Mouse (Mus musculus) G1E (cell line): Measurements from ENCODE around the gene Coa7. TPM values are rescaled to one million over a fixed set of nuclear protein-coding genes. Genes with fewer than 3 reads are reported as not detected.
"Not testable (repeated sequence)": the region's sequence is repeated elsewhere in the genome, so short reads cannot be mapped to it uniquely, and the experiment has no call there.

ENCODE experiments used
- ATAC-seq: 2 replicates; pipeline ENCODE4 v1.8.0; 2016; ENCODE audit warnings: mild to moderate bottlenecking; ENCODE audit not compliant: insufficient number of reproducible peaks, poor library complexity, low FRiP score, severe bottlenecking; ENCODE audit errors: extremely low read depth
- DNase-seq: peaks from one replicate; pipeline ENCODE4 v3.0.0; 2012; ENCODE audit warnings: low spot score
- H3K27me3 ChIP-seq: 2 replicates; pipeline ENCODE4 v1.6.1; 2012; ENCODE audit warnings: mild to moderate bottlenecking, low read length, inconsistent platforms; ENCODE audit not compliant: insufficient read depth
- H3K36me3 ChIP-seq: replicated peaks from 2 replicates; pipeline ENCODE3; 2012; ENCODE audit warnings: mild to moderate bottlenecking, inconsistent platforms
- H3K4me1 ChIP-seq: 2 replicates; pipeline ENCODE4 v1.6.1; 2012; ENCODE audit warnings: low read depth, low read length, inconsistent platforms, mixed read lengths; ENCODE audit not compliant: insufficient read depth
- H3K4me3 ChIP-seq: 2 replicates; pipeline ENCODE4 v1.5.1; 2012; ENCODE audit warnings: low read depth, mild to moderate bottlenecking, inconsistent platforms, low read length, moderate library complexity, mixed read lengths
- H3K9me3 ChIP-seq: replicated peaks from 2 replicates; pipeline ENCODE4 v1.6.1; 2012; ENCODE audit warnings: inconsistent platforms
- CTCF ChIP-seq: IDR thresholded peaks from 2 replicates; pipeline ENCODE4 v1.5.1; 2012; ENCODE audit warnings: low read depth, low read length, inconsistent platforms, mixed read lengths
- GATA1 ChIP-seq: IDR thresholded peaks from 2 replicates; pipeline ENCODE4 v1.6.1; 2012; ENCODE audit warnings: borderline replicate concordance, low read length, inconsistent platforms, mixed read lengths
- GATA2 ChIP-seq: IDR thresholded peaks from 2 replicates; pipeline ENCODE4 v1.6.1; 2012; ENCODE audit warnings: low read depth, low read length, inconsistent platforms, borderline replicate concordance
- POLR2AphosphoS5 ChIP-seq: IDR thresholded peaks from 2 replicates; pipeline ENCODE4 v1.6.1; 2012; ENCODE audit warnings: low read depth, low read length, inconsistent platforms; ENCODE audit not compliant: insufficient replicate concordance
- TAL1 ChIP-seq: conservative IDR thresholded peaks from 2 replicates; pipeline ENCODE4 v1.6.1; 2012; ENCODE audit warnings: low read depth, low read length, inconsistent platforms, mixed read lengths
- polyA plus RNA-seq: library from polyadenylated mRNA; stranded (reverse); fragments of >175 nt; gene quantifications from 2 replicates; pipeline ENCODE4 v1.2.3, GENCODE M21; 2012
- total RNA-seq, 2 experiments: library from RNA; stranded (forward) in 1 of 2; stranded (reverse) in 1 of 2; fragments of 200-1000 nt in 1 of 2; fragments of >200 nt in 1 of 2; fragmentation: Nextera tagmentation in 1 of 2; gene quantifications; 2 replicates each; pipeline ENCODE4 v1.2.3; 2014 to 2017

Coa7 gene
- total and polyA plus RNA-seq, 3 experiments = 4.2 to 11.1 (median 4.2) TPM

DNA sequence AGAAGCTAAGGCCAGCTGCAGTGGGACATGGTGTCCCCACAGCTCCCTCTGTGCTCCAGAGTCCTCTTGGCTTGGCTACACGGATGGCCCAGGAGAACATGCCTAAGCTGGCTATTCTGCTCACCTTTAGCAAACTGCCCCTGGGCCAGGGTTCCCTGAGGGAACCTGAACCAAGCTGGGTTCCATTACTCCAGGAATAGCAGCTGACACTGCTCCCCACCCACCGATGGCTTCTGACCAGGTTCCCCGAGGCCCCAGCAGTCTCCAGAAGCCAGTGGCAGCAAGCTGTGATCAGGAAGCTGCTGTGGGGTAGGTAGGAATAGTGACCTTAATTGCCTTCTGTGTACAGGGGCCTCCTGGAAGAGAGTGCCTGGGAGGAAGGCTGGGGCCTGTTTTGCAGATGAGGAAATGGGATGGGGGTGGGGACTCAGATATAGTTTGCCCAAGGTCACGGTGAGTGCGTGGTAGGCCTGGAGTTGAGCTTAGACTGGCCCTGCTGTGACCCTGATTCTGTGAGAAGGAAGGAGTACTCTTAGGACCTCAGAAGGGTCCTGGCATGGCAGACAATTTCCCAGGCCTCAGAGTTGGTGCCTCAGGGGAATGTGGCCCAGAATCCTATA, 20.4 kb downstream of the Coa7 start:
- peaks cover 3% of the 10 kb centered on the region; the same call in 1 of the 2 replicates for H3K27me3 ChIP-seq
- DNase-seq (no peak), ATAC-seq (no peak)
- no peaks in the 10 kb centered on the region for H3K9me3 ChIP-seq
- no peaks in the 10 kb centered on the region for H3K36me3 ChIP-seq
- H3K4me1 ChIP-seq = peaks cover 43% of the 10 kb centered on the region
- H3K4me3 ChIP-seq = no peak overlapping the region; the same call in 1 of the 2 replicates
- TF ChIP-seq TAL1 (no peak), POLR2AphosphoS5 (no peak), GATA1 (no peak), GATA2 (no peak), CTCF (no peak)

DNA sequence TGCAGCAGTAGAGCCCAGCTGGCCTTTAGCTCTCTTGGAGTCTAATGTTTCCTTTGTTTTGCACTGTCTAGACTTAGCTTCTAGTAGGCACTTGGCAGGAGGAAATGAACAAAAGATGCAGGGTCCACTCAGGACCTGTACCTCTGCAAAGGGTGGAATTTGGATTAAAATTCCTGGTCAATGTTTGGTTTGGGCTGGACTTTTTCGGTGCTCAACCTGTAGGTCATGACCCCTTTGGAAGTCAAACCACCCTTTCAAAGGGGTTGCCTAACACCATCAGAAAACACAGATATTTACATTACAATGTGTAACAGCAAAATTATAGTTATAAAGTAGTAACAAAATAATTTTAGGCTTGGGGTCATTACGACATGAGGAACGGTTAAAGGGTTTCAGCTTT, 21.1 kb downstream of the Coa7 start:
- no peak for TF ChIP-seq GATA2
- ATAC-seq (no peak), DNase-seq (no peak)
- H3K27me3 ChIP-seq = peaks cover 3% of the 10 kb centered on the region; the same call in 1 of the 2 replicates
- no peak overlapping the region for H3K4me3 ChIP-seq
- H3K4me1 ChIP-seq = peaks cover 47% of the 10 kb centered on the region
- no peaks in the 10 kb centered on the region for H3K9me3 ChIP-seq
- no peaks in the 10 kb centered on the region for H3K36me3 ChIP-seq

DNA sequence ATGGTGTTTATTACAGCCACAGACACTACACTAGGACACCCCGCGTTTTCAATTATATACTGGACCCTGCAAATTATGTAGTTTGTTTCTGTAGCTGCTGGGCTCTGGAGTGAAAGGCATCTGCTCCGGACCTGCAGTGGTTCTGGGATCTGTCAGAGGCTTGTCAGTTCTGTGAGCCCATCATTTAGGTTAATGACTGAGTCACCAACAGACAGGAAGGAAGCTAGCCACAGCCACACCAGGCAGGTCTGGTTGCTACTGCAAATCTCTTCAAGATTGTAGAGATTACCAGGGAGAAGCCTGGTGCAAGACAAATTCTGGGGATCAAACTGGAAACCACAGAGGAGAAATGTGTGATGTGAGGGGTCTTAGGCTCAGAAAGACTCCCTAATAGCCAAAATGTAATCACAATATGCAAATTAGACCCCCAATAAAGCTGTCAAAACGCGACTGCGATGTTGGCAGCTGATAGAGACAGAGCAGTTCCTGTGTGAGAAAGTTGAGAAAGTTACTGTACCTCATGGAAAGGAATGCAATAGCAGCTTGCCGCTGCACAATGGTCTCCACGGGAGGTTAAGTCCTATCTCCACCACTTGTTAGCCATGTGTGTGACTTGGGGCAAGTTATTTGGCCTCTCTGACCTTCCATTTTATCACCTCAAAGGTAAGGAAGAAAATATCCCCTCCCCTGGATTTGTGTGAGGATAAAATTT, 22.1 kb downstream of the Coa7 start:
- Histone ChIP-seq H3K4me3 (no peak overlapping the region), H3K4me1 (peaks cover 47% of the 10 kb centered on the region), H3K27me3 (peaks cover 3% of the 10 kb centered on the region; the same call in 1 of the 2 replicates), H3K36me3 (no peaks in the 10 kb centered on the region), H3K9me3 (no peaks in the 10 kb centered on the region)
- no peak for ATAC-seq
- no peak for DNase-seq
- no peak for TF ChIP-seq TAL1
- TF ChIP-seq CTCF = no peak
- TF ChIP-seq POLR2AphosphoS5 = no peak
- TF ChIP-seq GATA1 = no peak
- TF ChIP-seq GATA2 = no peak

DNA sequence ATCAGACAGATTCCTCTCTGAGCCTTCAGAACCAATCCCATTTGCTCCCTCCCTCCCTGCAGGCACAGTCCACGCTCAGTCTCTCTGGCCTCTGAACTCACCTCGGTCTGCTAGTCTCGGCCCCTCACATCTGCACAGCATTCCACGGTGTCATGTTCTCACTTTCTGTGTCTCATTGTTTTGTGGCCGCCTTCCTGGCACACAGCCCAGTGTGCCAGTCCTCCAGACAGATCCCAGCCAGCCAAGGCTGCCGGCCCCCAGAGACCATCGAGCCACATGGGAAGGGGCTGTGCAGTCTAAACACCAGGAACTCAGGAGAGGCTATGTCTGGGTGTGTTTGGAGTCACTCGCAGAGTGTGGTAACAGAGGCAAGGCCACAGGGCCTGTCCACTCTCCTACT, 22.9 kb downstream of the Coa7 start:
- ATAC-seq (no peak), DNase-seq (no peak)
- Histone ChIP-seq H3K27me3 (peaks cover 4% of the 10 kb centered on the region), H3K36me3 (no peaks in the 10 kb centered on the region), H3K4me1 (peaks cover 47% of the 10 kb centered on the region), H3K4me3 (no peak overlapping the region), H3K9me3 (no peaks in the 10 kb centered on the region)
- TF ChIP-seq CTCF (no peak), GATA1 (no peak)

DNA sequence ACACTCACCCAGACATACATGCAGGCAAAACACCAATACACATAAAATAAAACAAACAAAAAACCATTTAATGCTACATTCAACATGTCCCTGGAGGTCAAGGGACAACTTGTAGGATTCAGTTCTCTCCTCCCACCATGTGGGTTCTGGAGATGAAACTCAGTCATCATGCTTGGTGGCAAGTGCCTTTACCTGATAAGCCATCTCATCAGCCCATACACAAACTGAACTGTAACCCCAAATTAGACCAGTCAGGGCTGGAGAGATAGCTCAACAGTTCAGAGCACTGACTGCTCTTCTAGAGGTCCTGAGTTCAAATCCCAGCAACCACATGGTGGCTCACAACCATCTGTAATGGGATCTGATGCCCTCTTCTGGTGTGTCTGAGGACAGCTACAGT, 25.7 kb downstream of the Coa7 start:
- DNase-seq = not testable (repeated sequence)
- peak; percentile 57; the same call in 1 of the 2 replicates for ATAC-seq

DNA sequence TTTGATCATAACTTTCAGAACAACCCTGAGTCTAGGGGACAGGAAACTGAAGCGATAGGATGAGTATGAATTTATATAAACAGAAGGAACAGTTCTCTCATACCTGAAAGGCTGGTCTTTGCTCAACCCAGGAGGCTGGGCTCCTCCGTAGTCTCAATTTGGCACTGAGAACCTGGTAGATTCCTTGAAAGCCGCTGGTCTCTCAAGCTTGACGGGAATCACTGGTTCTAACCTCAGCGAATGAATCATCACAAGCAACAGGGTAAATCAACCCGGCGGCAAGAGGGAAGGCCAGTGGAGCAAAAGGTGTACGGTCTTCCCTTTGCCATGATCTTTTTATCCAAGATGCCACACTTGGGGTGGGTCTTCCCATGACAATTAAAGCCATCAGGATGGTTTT, 29.5 kb downstream of the Coa7 start:
- no peak for ATAC-seq
- Histone ChIP-seq H3K36me3 (no peaks in the 10 kb centered on the region), H3K27me3 (peaks cover 57% of the 10 kb centered on the region), H3K4me1 (peaks cover 8% of the 10 kb centered on the region), H3K9me3 (no peaks in the 10 kb centered on the region), H3K4me3 (no peak overlapping the region)
- TF ChIP-seq POLR2AphosphoS5 (no peak), CTCF (no peak), GATA1 (no peak), TAL1 (no peak), GATA2 (no peak)
- no peak for DNase-seq

More for the DNA sequence above, 25.7 kb downstream of the Coa7 start:
- H3K36me3 ChIP-seq, H3K9me3 ChIP-seq, H3K4me3 ChIP-seq: not testable (repeated sequence)
- H3K27me3 ChIP-seq = peaks cover 25% of the 10 kb centered on the region
- peak; percentile 48 for TF ChIP-seq TAL1
- H3K4me1 ChIP-seq = peaks cover 29% of the 10 kb centered on the region

DNA sequence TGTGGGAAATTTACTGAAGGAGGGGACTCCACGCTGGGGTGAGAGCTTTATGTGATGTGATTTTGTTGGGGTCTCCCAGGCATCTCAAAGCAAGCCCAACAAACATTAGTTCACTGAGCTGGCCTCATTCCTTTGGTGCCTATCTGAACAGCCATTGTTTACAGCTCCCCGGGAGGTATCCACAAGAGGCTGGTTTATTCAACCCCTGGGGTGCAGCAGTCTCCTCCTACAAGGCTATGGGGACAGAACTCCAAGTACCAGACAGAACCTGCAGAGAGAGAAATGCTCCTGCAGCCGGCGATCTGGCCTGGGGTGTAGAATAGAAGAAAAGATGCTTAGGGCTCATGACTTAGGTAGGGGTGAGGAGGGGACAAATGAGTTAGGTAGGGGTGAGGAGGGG, 30.6 kb downstream of the Coa7 start:
- Histone ChIP-seq H3K27me3 (peaks cover 65% of the 10 kb centered on the region), H3K36me3 (no peaks in the 10 kb centered on the region), H3K4me3 (no peak overlapping the region), H3K9me3 (no peaks in the 10 kb centered on the region), H3K4me1 (peaks cover 2% of the 10 kb centered on the region)
- TF ChIP-seq GATA2 (no peak), POLR2AphosphoS5 (no peak), GATA1 (no peak), CTCF (no peak), TAL1 (no peak)
- ATAC-seq (no peak), DNase-seq (no peak)
